Mouse (Mus musculus) embryonic facial prominence, embryonic 13.5 days (tissue): Measurements from ENCODE around the gene Shf. TPM values are rescaled to one million over a fixed set of nuclear protein-coding genes. Genes with fewer than 3 reads are reported as not detected.

Experiments used
- ATAC-seq: fragments of 200-750 bp; cut with Nextera tagmentation; 2 replicates; pipeline ENCODE4 v1.8.0; 2017; ENCODE audit warnings: low read depth; ENCODE audit not compliant: insufficient number of reproducible peaks, insufficient read depth, low FRiP score, low TSS enrichment
- H3K27ac ChIP-seq: fragments of 300-500 bp; sonication (generic); 2 replicates; pipeline ENCODE4 v1.5.1; 2015; ENCODE audit warnings: moderate library complexity, mild to moderate bottlenecking, inconsistent platforms
- H3K27me3 ChIP-seq: fragments of 300-500 bp; sonication (generic); 2 replicates; pipeline ENCODE4 v1.6.1; 2015; ENCODE audit warnings: mild to moderate bottlenecking, inconsistent platforms
- H3K36me3 ChIP-seq: fragments of 300-500 bp; sonication (generic); 2 replicates; pipeline ENCODE4 v1.6.1; 2015; ENCODE audit warnings: mild to moderate bottlenecking, inconsistent platforms
- H3K4me1 ChIP-seq: fragments of 300-500 bp; sonication (generic); 2 replicates; pipeline ENCODE4 v1.6.1; 2015; ENCODE audit warnings: inconsistent platforms
- H3K4me2 ChIP-seq: fragments of 300-500 bp; sonication (generic); 2 replicates; pipeline ENCODE4 v1.6.1; 2015; ENCODE audit warnings: moderate library complexity, mild to moderate bottlenecking, inconsistent platforms
- H3K4me3 ChIP-seq: fragments of 300-500 bp; sonication (generic); 2 replicates; pipeline ENCODE4 v1.5.1; 2015; ENCODE audit warnings: mild to moderate bottlenecking, inconsistent platforms
- H3K9ac ChIP-seq: fragments of 300-500 bp; sonication (generic); 2 replicates; pipeline ENCODE4 v1.6.1; 2015; ENCODE audit warnings: mild to moderate bottlenecking, inconsistent platforms
- H3K9me3 ChIP-seq: fragments of 300-500 bp; sonication (generic); 2 replicates; pipeline ENCODE4 v1.6.1; 2016; ENCODE audit warnings: inconsistent platforms
- WGBS: fragments of 180-500 bp; shearing (Covaris S2); methylation state at CpG from one replicate; pipeline ENCODE4 v1.1.7; 2015; ENCODE audit warnings: mixed read lengths; 5-methylcytosine and 5-hydroxymethylcytosine counted together
- polyA plus RNA-seq: library from polyadenylated mRNA; unstranded; fragments of >200 nt; fragmentation: Nextera tagmentation; extraction: Ambion mirVana; gene quantifications from 2 replicates; pipeline ENCODE4 v1.2.1, GENCODE M21; 2015

The Shf gene
- polyA plus RNA-seq, 1 experiment from 2014 or later = 6.6 TPM

GRCm38 (mm10) chr2:122367701-122368080 is 1.3 kb downstream of the Shf start:
- 6% methylated on average over 4 of the region's 4 CpGs for WGBS
- peak overlapping the region; percentile 80 for H3K4me2 ChIP-seq
- peaks cover 19% of the 10 kb centered on the region for H3K36me3 ChIP-seq
- no peak for ATAC-seq
- peak overlapping the region; percentile 90 for H3K9ac ChIP-seq
- no peak overlapping the region for H3K27ac ChIP-seq
- H3K4me3 ChIP-seq = peak overlapping the region; percentile 87
- H3K4me1 ChIP-seq = peaks cover 27% of the 10 kb centered on the region
- H3K9me3 ChIP-seq = no peaks in the 10 kb centered on the region
- H3K27me3 ChIP-seq = peaks cover 6% of the 10 kb centered on the region; the same call in 1 of the 2 replicates

GRCm38 (mm10) chr2:122367181-122367580 is 1.8 kb downstream of the Shf start:
- Histone ChIP-seq H3K36me3 (peaks cover 21% of the 10 kb centered on the region), H3K4me2 (peak overlapping the region; percentile 80), H3K27ac (no peak overlapping the region), H3K4me1 (peaks cover 28% of the 10 kb centered on the region), H3K4me3 (peak overlapping the region; percentile 87), H3K27me3 (peaks cover 6% of the 10 kb centered on the region; the same call in 1 of the 2 replicates), H3K9me3 (no peaks in the 10 kb centered on the region), H3K9ac (peak overlapping the region; percentile 90)
- WGBS = 20% methylated on average over 4 of the region's 4 CpGs
- no peak for ATAC-seq

- Histone ChIP-seq H3K4me3 (peak overlapping the region; percentile 87), H3K4me1 (peaks cover 33% of the 10 kb centered on the region), H3K4me2 (peak overlapping the region; percentile 80), H3K36me3 (peaks cover 21% of the 10 kb centered on the region), H3K9me3 (no peaks in the 10 kb centered on the region), H3K27me3 (peaks cover 6% of the 10 kb centered on the region; the same call in 1 of the 2 replicates), H3K27ac (no peak overlapping the region), H3K9ac (peak overlapping the region; percentile 90)
- ATAC-seq = no peak
- WGBS = 21% methylated on average over 5 of the region's 5 CpGs
Observed at GRCm38 (mm10) chr2:122366706-122367105, 2.3 kb downstream of the Shf start.

GRCm38 (mm10) chr2:122366039-122366438 is 2.9 kb downstream of the Shf start:
- H3K27me3 ChIP-seq = peaks cover 6% of the 10 kb centered on the region; the same call in 1 of the 2 replicates
- H3K9me3 ChIP-seq = no peaks in the 10 kb centered on the region
- peaks cover 21% of the 10 kb centered on the region for H3K36me3 ChIP-seq
- ATAC-seq = no peak
- peak overlapping the region; percentile 80; the same call in 1 of the 2 replicates for H3K4me2 ChIP-seq
- no peak overlapping the region for H3K9ac ChIP-seq
- peaks cover 34% of the 10 kb centered on the region for H3K4me1 ChIP-seq
- WGBS = 90% methylated on average over 3 of the region's 3 CpGs
- no peak overlapping the region for H3K4me3 ChIP-seq
- no peak overlapping the region; the same call in 1 of the 2 replicates for H3K27ac ChIP-seq

GRCm38 (mm10) chr2:122365244-122365866 is 3.6 kb downstream of the Shf start:
- peaks cover 5% of the 10 kb centered on the region; the same call in 1 of the 2 replicates for H3K27me3 ChIP-seq
- H3K4me1 ChIP-seq = peaks cover 34% of the 10 kb centered on the region
- H3K36me3 ChIP-seq = peaks cover 21% of the 10 kb centered on the region
- H3K4me3 ChIP-seq = no peak overlapping the region
- WGBS = 87% methylated on average over 10 of the region's 10 CpGs
- H3K4me2 ChIP-seq = no peak overlapping the region
- H3K9me3 ChIP-seq = no peaks in the 10 kb centered on the region
- ATAC-seq = no peak
- no peak overlapping the region for H3K27ac ChIP-seq
- no peak overlapping the region for H3K9ac ChIP-seq

- no peak overlapping the region for H3K4me2 ChIP-seq
- H3K27me3 ChIP-seq = no peaks in the 10 kb centered on the region
- no peak for ATAC-seq
- H3K9ac ChIP-seq = no peak overlapping the region
- no peak overlapping the region for H3K27ac ChIP-seq
- no peaks in the 10 kb centered on the region for H3K9me3 ChIP-seq
- peaks cover 31% of the 10 kb centered on the region for H3K4me1 ChIP-seq
- 82% methylated on average over 3 of the region's 3 CpGs for whole genome bisulfite sequencing
- no peak overlapping the region for H3K4me3 ChIP-seq
- peaks cover 26% of the 10 kb centered on the region for H3K36me3 ChIP-seq
Observed at GRCm38 (mm10) chr2:122364352-122364944, 4.5 kb downstream of the Shf start.

GRCm38 (mm10) chr2:122362622-122363523 is 6.1 kb downstream of the Shf start:
- Histone ChIP-seq H3K27me3 (no peaks in the 10 kb centered on the region), H3K9me3 (no peaks in the 10 kb centered on the region), H3K4me1 (peaks cover 29% of the 10 kb centered on the region), H3K4me3 (no peak overlapping the region), H3K27ac (no peak overlapping the region), H3K36me3 (peaks cover 39% of the 10 kb centered on the region), H3K4me2 (no peak overlapping the region), H3K9ac (no peak overlapping the region)
- no peak for ATAC-seq
- WGBS = 84% methylated on average over 13 of the region's 13 CpGs

- Histone ChIP-seq H3K4me1 (peaks cover 20% of the 10 kb centered on the region), H3K9ac (no peak overlapping the region), H3K4me2 (no peak overlapping the region), H3K4me3 (no peak overlapping the region), H3K9me3 (no peaks in the 10 kb centered on the region), H3K36me3 (peaks cover 48% of the 10 kb centered on the region), H3K27ac (no peak overlapping the region), H3K27me3 (no peaks in the 10 kb centered on the region)
- 41% methylated on average over 10 of the region's 10 CpGs for WGBS
- ATAC-seq = no peak
Observed at GRCm38 (mm10) chr2:122361868-122362621, 6.9 kb downstream of the Shf start.

GRCm38 (mm10) chr2:122361181-122361580 is 7.8 kb downstream of the Shf start:
- Histone ChIP-seq H3K4me2 (no peak overlapping the region), H3K4me1 (peaks cover 12% of the 10 kb centered on the region), H3K27ac (no peak overlapping the region), H3K9me3 (no peaks in the 10 kb centered on the region), H3K27me3 (no peaks in the 10 kb centered on the region), H3K9ac (no peak overlapping the region), H3K4me3 (no peak overlapping the region), H3K36me3 (peaks cover 54% of the 10 kb centered on the region)
- WGBS = 89% methylated on average over 6 of the region's 6 CpGs
- ATAC-seq = no peak

GRCm38 (mm10) chr2:122360310-122360709 is 8.7 kb downstream of the Shf start:
- Histone ChIP-seq H3K9ac (no peak overlapping the region), H3K4me3 (no peak overlapping the region), H3K36me3 (peaks cover 62% of the 10 kb centered on the region), H3K27me3 (no peaks in the 10 kb centered on the region), H3K9me3 (no peaks in the 10 kb centered on the region), H3K4me2 (no peak overlapping the region), H3K4me1 (peaks cover 7% of the 10 kb centered on the region; the same call in 1 of the 2 replicates), H3K27ac (no peak overlapping the region)
- 47% methylated on average over 6 of the region's 6 CpGs for WGBS
- no peak for ATAC-seq

- WGBS = 71% methylated on average over 3 of the region's 3 CpGs
- Histone ChIP-seq H3K27ac (no peak overlapping the region), H3K36me3 (peaks cover 67% of the 10 kb centered on the region)
Observed at GRCm38 (mm10) chr2:122356187-122356586, 12.8 kb downstream of the Shf start.

More at GRCm38 (mm10) chr2:122356187-122356586, 12.8 kb downstream of the Shf start:
- Histone ChIP-seq H3K27me3 (no peaks in the 10 kb centered on the region), H3K9ac (no peak overlapping the region), H3K4me3 (no peak overlapping the region), H3K4me2 (no peak overlapping the region), H3K4me1 (peaks cover 17% of the 10 kb centered on the region), H3K9me3 (no peaks in the 10 kb centered on the region)
- ATAC-seq = no peak
